Mouse (Mus musculus): ENCODE results near the gene Wbp1. TPM values are rescaled to one million over a fixed set of nuclear protein-coding genes. Genes with fewer than 3 reads are reported as not detected.

Gene Wbp1
- polyA plus RNA-seq, 1 experiment from 2014 or later, result 108 TPM

DNA sequence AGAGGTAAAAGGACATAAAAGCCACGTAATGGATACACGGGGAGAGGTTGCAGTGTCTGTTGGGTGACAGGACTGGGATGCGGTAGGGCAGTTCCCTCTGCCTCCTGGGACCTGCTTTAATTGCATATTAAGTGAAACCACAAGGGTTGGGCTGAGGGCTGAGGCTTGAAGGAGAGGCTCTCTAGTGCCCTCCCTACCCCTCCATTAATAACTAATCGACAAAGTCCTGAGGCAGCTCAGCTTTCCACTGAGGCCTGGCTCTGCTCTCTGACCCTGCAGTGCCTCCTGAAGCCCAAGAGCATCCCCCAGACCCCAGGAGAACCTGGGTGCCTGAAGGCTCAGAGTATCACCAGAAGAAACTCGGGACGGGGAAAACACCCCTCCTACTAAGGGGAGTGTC is 36.9 kb downstream of the Wbp1 start:
- H3K36me3 ChIP-seq (ENCODE audit: insufficient read depth, low read length), result peaks cover 4% of the 10 kb centered on the region; the same call in 1 of the 2 replicates
- H3K4me3 ChIP-seq (replicated peaks; ENCODE audit: low read depth, low read length), result no peak overlapping the region
- 15% methylated on average over 6 of the region's 6 CpGs for WGBS
- H3K9ac ChIP-seq (ENCODE audit: low read depth, low read length), result no peak overlapping the region
- DNase-seq (ENCODE audit: low spot score) (peak; percentile 39), ATAC-seq (replicated peaks; ENCODE audit: low FRiP score, low read depth) (no peak)
- no peak overlapping the region for H3K27ac ChIP-seq
- no peaks in the 10 kb centered on the region for H3K9me3 ChIP-seq (replicated peaks; ENCODE audit: low read length)
- no peak for TF ChIP-seq CTCF (IDR thresholded peaks at IDR 0.05; ENCODE audit: low read depth)
- peaks cover 11% of the 10 kb centered on the region for H3K4me1 ChIP-seq (replicated peaks; ENCODE audit: insufficient read depth, low read length)
- peaks cover 20% of the 10 kb centered on the region; the same call in 1 of the 2 replicates for H3K27me3 ChIP-seq (ENCODE audit: insufficient read depth, low read length)
- H3K4me2 ChIP-seq (ENCODE audit: low read length), result peak overlapping the region; percentile 18; the same call in 1 of the 2 replicates

DNA sequence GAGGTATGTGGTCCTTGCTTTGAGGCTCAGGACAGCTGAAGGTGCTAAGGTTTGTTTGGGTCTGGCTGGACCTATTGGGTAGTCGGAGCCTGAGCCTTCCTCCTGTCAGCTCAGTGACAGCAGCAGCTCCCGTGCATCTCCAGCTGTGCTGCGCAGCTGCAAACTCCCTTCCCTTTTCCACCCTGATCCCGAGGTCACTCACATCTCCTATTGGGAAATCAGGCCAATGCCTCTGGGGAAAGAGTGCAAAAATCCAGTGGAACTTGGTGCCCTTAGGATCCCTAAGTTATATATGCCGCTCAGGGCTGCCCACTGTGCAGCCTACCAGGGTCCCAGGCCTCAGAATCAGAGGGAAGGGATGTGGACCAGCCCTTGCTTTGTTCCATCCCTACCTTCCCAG is 37.9 kb downstream of the Wbp1 start:
- no peak for ATAC-seq (replicated peaks; ENCODE audit: low FRiP score, low read depth)
- H3K4me1 ChIP-seq (replicated peaks; ENCODE audit: insufficient read depth, low read length), result peaks cover 15% of the 10 kb centered on the region

DNA sequence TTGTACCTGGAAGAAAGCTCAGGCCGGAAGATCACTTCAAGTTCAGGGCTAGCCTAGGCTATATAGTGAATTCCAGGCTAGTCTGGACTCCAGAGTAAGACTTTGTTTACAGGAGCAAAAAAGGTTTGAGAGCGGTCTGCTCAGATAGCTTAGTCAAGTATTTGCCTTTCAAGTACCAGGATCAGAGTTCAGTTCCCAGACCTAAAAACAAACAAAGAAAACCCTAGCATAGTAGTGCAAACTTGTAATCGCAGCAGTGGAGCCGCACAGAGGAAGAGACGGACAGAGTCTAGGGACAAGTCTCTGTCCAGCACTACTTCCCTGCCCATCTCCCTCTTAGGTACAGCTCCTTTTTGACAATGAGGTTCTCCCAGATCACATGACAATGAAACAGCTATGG is 41.1 kb downstream of the Wbp1 start:
- Histone ChIP-seq H3K36me3 (ENCODE audit: insufficient read depth, low read length) (peaks cover 4% of the 10 kb centered on the region; the same call in 1 of the 2 replicates), H3K9ac (ENCODE audit: low read depth, low read length) (no peak overlapping the region), H3K9me3 (replicated peaks; ENCODE audit: low read length) (no peaks in the 10 kb centered on the region), H3K27ac (no peak overlapping the region), H3K4me3 (replicated peaks; ENCODE audit: low read depth, low read length) (no peak overlapping the region), H3K4me1 (replicated peaks; ENCODE audit: insufficient read depth, low read length) (0 out of 2 replicates have a peak, but pooled peaks cover 4% of the 10 kb centered on the region), H3K27me3 (ENCODE audit: insufficient read depth, low read length) (no peaks in the 10 kb centered on the region), H3K4me2 (ENCODE audit: low read length) (no peak overlapping the region)
- 94% methylated on average over 5 of the region's 5 CpGs for WGBS
- TF ChIP-seq CTCF (IDR thresholded peaks at IDR 0.05; ENCODE audit: low read depth), result no peak
- DNase-seq (ENCODE audit: low spot score), result no peak
- ATAC-seq (replicated peaks; ENCODE audit: low FRiP score, low read depth), result no peak

More for the DNA sequence above, 37.9 kb downstream of the Wbp1 start:
- Histone ChIP-seq H3K9ac (ENCODE audit: low read depth, low read length) (no peak overlapping the region), H3K4me2 (ENCODE audit: low read length) (no peak overlapping the region), H3K27me3 (ENCODE audit: insufficient read depth, low read length) (peaks cover 14% of the 10 kb centered on the region; the same call in 1 of the 2 replicates), H3K4me3 (replicated peaks; ENCODE audit: low read depth, low read length) (no peak overlapping the region), H3K27ac (no peak overlapping the region), H3K36me3 (ENCODE audit: insufficient read depth, low read length) (peaks cover 4% of the 10 kb centered on the region; the same call in 1 of the 2 replicates), H3K9me3 (replicated peaks; ENCODE audit: low read length) (no peaks in the 10 kb centered on the region)
- DNase-seq (ENCODE audit: low spot score), result no peak
- WGBS, result 32% methylated on average over 5 of the region's 5 CpGs
- no peak for TF ChIP-seq CTCF (IDR thresholded peaks at IDR 0.05; ENCODE audit: low read depth)

DNA sequence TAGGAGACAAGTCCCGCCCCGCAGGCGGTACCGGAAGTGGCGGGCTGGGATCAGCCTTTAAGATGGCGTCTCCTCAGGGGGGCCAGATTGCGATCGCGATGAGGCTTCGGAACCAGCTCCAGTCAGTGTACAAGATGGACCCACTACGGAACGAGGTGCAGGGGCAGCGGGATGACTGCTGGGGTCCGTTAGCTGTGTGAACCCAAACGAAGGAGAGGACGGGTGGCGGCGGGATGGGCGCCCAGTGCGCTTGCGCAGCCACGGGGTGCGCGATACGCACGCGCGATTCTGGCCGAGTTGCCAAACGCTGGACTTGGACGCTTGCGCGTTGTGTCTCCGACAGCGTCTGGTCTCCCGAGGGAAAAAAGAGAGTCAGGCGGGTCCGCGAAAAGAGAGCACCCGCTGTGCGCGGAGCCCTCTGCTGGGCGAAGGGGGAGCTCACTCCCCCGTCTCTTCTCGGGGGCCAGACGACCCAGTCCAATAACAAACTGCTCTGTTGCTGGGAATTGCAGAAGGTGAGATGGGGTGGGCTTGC is 43.0 kb downstream of the Wbp1 start:
- H3K36me3 ChIP-seq (ENCODE audit: insufficient read depth, low read length), result peaks cover 4% of the 10 kb centered on the region; the same call in 1 of the 2 replicates
- ATAC-seq (replicated peaks; ENCODE audit: low FRiP score, low read depth), result peak; percentile 91
- H3K9ac ChIP-seq (ENCODE audit: low read depth, low read length), result peak overlapping the region; percentile 76
- no peaks in the 10 kb centered on the region for H3K9me3 ChIP-seq (replicated peaks; ENCODE audit: low read length)
- H3K4me3 ChIP-seq (replicated peaks; ENCODE audit: low read depth, low read length), result peak overlapping the region; percentile 66
- under 1% methylated on average over 46 of the region's 46 CpGs for WGBS
- H3K27me3 ChIP-seq (ENCODE audit: insufficient read depth, low read length), result peaks cover 12% of the 10 kb centered on the region; the same call in 1 of the 2 replicates
- H3K4me2 ChIP-seq (ENCODE audit: low read length), result peak overlapping the region; percentile 98
- 0 out of 2 replicates have a peak, but pooled peaks cover 4% of the 10 kb centered on the region for H3K4me1 ChIP-seq (replicated peaks; ENCODE audit: insufficient read depth, low read length)
- H3K27ac ChIP-seq, result peak overlapping the region; percentile 87
- TF ChIP-seq CTCF (IDR thresholded peaks at IDR 0.05; ENCODE audit: low read depth), result peak; percentile 72
- peak; percentile 96 for DNase-seq (ENCODE audit: low spot score)

DNA sequence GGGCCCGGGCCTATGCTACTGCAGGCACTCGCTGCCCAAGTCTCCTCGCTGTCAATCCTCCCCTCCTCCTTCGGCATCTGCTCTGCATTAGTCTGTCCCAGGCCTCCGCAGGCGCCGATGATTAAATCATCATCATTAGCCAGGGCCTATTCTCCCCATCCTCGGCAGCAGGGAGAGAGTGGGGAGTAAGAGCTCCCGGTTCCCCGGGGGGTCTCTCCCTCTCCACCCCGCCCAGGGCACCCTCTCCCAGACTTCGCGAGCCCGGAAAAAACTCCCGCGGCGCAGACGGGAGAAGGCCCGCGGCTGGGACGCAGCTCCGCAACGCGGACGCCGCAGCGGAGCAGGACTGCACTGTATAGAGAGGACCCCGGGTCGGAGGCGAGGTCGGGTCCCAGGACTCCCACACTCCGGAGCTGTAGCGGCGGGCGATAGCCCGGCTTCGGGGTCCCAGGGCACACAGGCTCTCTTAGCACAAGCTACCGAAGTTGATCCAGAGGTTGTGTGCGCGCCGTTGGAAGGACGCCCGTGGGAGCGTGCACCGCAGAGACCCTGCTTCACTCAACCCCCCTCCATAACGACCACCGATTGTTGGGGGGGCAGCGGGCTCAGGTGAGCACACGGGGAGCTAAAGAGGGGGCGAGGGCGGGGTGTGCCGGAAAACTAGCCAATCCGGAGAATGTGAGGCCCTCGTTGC is 43.6 kb downstream of the Wbp1 start, which contains the start of gene Pcgf1:
Gene Pcgf1, plus strand, starts transcription at position 240 of the 694 bp plus-strand sequence.
- Histone ChIP-seq H3K27ac (peak within 1 kb of the TSS; percentile 87), H3K4me3 (replicated peaks; ENCODE audit: low read depth, low read length) (peak within 1 kb of the TSS; percentile 66), H3K4me1 (replicated peaks; ENCODE audit: insufficient read depth, low read length) (0 out of 2 replicates have a peak, but pooled peaks cover 4% of the 10 kb centered on the region), H3K9ac (ENCODE audit: low read depth, low read length) (peak within 1 kb of the TSS; percentile 76), H3K27me3 (ENCODE audit: insufficient read depth, low read length) (peaks cover 13% of the 10 kb centered on the region; the same call in 1 of the 2 replicates), H3K36me3 (ENCODE audit: insufficient read depth, low read length) (peaks cover 4% of the 10 kb centered on the region; the same call in 1 of the 2 replicates), H3K9me3 (replicated peaks; ENCODE audit: low read length) (no peaks in the 10 kb centered on the region), H3K4me2 (ENCODE audit: low read length) (peak within 1 kb of the TSS; percentile 98)
- under 1% methylated on average over 54 of the region's 54 CpGs for WGBS
- peak; percentile 39 for DNase-seq (ENCODE audit: low spot score)
- peak; percentile 53 for ATAC-seq (replicated peaks; ENCODE audit: low FRiP score, low read depth)
- TF ChIP-seq CTCF (IDR thresholded peaks at IDR 0.05; ENCODE audit: low read depth), result no peak

DNA sequence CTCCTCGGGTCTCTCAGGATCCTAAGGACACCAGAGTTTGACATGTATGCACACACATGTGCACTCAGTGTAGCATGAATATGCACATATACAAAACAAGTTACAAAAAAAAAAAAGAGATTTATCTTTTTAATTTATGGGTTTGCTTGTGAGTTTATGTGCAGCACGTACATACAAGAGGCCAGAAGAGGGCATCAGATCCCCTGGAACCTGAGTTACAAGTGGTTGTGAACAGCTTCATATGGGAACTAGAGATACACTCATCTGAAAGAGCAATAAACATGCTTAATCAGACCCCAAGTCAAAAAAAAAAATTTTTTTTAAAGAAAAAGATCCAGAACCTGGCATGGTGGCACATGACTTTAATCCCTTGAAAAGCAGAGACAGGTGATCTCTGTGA is 46.4 kb downstream of the Wbp1 start:
- Histone ChIP-seq H3K4me1 (replicated peaks; ENCODE audit: insufficient read depth, low read length) (peaks cover 4% of the 10 kb centered on the region; the same call in 1 of the 2 replicates), H3K4me2 (ENCODE audit: low read length) (no peak overlapping the region), H3K9ac (ENCODE audit: low read depth, low read length) (no peak overlapping the region), H3K27me3 (ENCODE audit: insufficient read depth, low read length) (peaks cover 37% of the 10 kb centered on the region), H3K36me3 (ENCODE audit: insufficient read depth, low read length) (no peaks in the 10 kb centered on the region), H3K9me3 (replicated peaks; ENCODE audit: low read length) (no peaks in the 10 kb centered on the region), H3K27ac (no peak overlapping the region), H3K4me3 (replicated peaks; ENCODE audit: low read depth, low read length) (no peak overlapping the region)
- TF ChIP-seq CTCF (IDR thresholded peaks at IDR 0.05; ENCODE audit: low read depth), result peak; percentile 65
- ATAC-seq (replicated peaks; ENCODE audit: low FRiP score, low read depth) (no peak), DNase-seq (ENCODE audit: low spot score) (peak; percentile 40)
- 18% methylated on average over 2 of the region's 2 CpGs for WGBS
